Mouse (Mus musculus): ENCODE data around the gene E2f7. TPM values are rescaled to one million over a fixed set of nuclear protein-coding genes. Genes with fewer than 3 reads are reported as not detected.

The E2f7 gene
- total RNA-seq, 4 experiments from 2014 or later: 0.33 to 0.50 (median 0.48) TPM

Other genes starting within 250 kb of the E2f7 start
- 10 to 100 TPM in 1 of 4 experiments, 1 to 10 TPM in 3; 5.6 to 10.2 (median 8.4) TPM for gene Csrp2, start 174.3 kb downstream of the E2f7 start, total RNA-seq (2022)

Measured in left cerebral cortex, adult 8-10 months (tissue).